Mouse (Mus musculus) liver, postnatal 0 days (tissue): ENCODE results near the gene Hrct1. TPM values are rescaled to one million over a fixed set of nuclear protein-coding genes. Genes with fewer than 3 reads are reported as not detected.

ENCODE experiments used
- ATAC-seq: fragments of 200-750 bp; cut with Nextera tagmentation; 2 replicates; pipeline ENCODE4 v1.8.0; 2017; ENCODE audit warnings: mild to moderate bottlenecking, moderate library complexity
- DNase-seq: peaks from one replicate; pipeline ENCODE4 v3.0.0-alpha.2; 2016
- H3K27ac ChIP-seq: fragments of 300-500 bp; sonication (generic); 2 replicates; pipeline ENCODE4 v1.5.1; 2014; ENCODE audit warnings: antibody characterized with exemption, moderate library complexity, mild to moderate bottlenecking, low read depth
- H3K27me3 ChIP-seq: fragments of 300-500 bp; sonication (generic); 2 replicates; pipeline ENCODE4 v1.6.1; 2014; ENCODE audit warnings: low read length, control low read depth, mixed read lengths; ENCODE audit not compliant: insufficient read depth
- H3K36me3 ChIP-seq: fragments of 300-500 bp; sonication (generic); replicated peaks from 2 replicates; pipeline ENCODE4 v1.6.1; 2014; ENCODE audit warnings: mild to moderate bottlenecking, control low read depth, low read length, moderate library complexity, mixed read lengths; ENCODE audit not compliant: insufficient read depth
- H3K4me1 ChIP-seq: fragments of 300-500 bp; sonication (generic); 2 replicates; pipeline ENCODE4 v1.6.1; 2014; ENCODE audit warnings: antibody characterized with exemption, mild to moderate bottlenecking, control low read depth; ENCODE audit not compliant: insufficient read depth
- H3K4me2 ChIP-seq: fragments of 300-500 bp; sonication (generic); 2 replicates; pipeline ENCODE4 v1.6.1; 2014; ENCODE audit warnings: low read depth, mild to moderate bottlenecking, low read length, moderate library complexity, mixed read lengths
- H3K4me3 ChIP-seq: fragments of 300-500 bp; sonication (generic); 2 replicates; pipeline ENCODE4 v1.5.1; 2014; ENCODE audit warnings: low read depth, low read length
- H3K9ac ChIP-seq: fragments of 300-500 bp; sonication (generic); replicated peaks from 2 replicates; pipeline ENCODE4 v1.6.1; 2014; ENCODE audit warnings: mild to moderate bottlenecking, moderate library complexity
- H3K9me3 ChIP-seq: fragments of 300-500 bp; sonication (generic); 2 replicates; pipeline ENCODE4 v1.6.1; 2016; ENCODE audit warnings: mild to moderate bottlenecking, control low read depth, low read length, mixed read lengths
- CTCF ChIP-seq: sonication (generic); IDR thresholded peaks from 2 replicates; pipeline ENCODE4 v1.5.1; 2016; ENCODE audit warnings: antibody characterized with exemption, low read depth
- EP300 ChIP-seq: IDR thresholded peaks from 2 replicates; pipeline ENCODE4 v1.6.1; 2016; ENCODE audit warnings: antibody characterized with exemption, low read depth, mild to moderate bottlenecking
- WGBS: fragments of 180-500 bp; shearing (Covaris S2); extraction: QIAGEN DNeasy Blood & Tissue Kit; methylation state at CpG from one replicate; pipeline ENCODE4 v1.1.7; 2014; ENCODE audit not compliant: insufficient replicate concordance; 5-methylcytosine and 5-hydroxymethylcytosine counted together
- polyA plus RNA-seq: library from polyadenylated mRNA; unstranded; fragments of >200 nt; fragmentation: Nextera tagmentation; extraction: Ambion mirVana; gene quantifications from 2 replicates; pipeline ENCODE4 v1.2.1, GENCODE M21; 2015

The Hrct1 gene
- polyA plus RNA-seq, 1 experiment from 2014 or later: 0.40 TPM

- DNase-seq (no peak), ATAC-seq (no peak)
- WGBS: 32% methylated on average over 2 of the region's 2 CpGs
- H3K4me3 ChIP-seq: no peak overlapping the region
- TF ChIP-seq CTCF: no peak
- no peak for TF ChIP-seq EP300
- H3K36me3 ChIP-seq: no peaks in the 10 kb centered on the region
- no peak overlapping the region for H3K27ac ChIP-seq
- H3K9me3 ChIP-seq: no peaks in the 10 kb centered on the region
- no peak overlapping the region for H3K4me2 ChIP-seq
- no peaks in the 10 kb centered on the region for H3K4me1 ChIP-seq
- H3K9ac ChIP-seq: no peak overlapping the region
- H3K27me3 ChIP-seq: no peaks in the 10 kb centered on the region
Measured at GRCm38 (mm10) chr4:43772304-43772703, 45.3 kb downstream of the Hrct1 start.

Other genes with a start within 250 kb of the Hrct1 start
- gene Sit1, start 243.5 kb upstream of the Hrct1 start, polyA plus RNA-seq: 0.53 and 0.94 TPM in 2 replicates
- 41.1 and 46.0 TPM in 2 replicates for gene Ccdc107, start 234.3 kb upstream of the Hrct1 start, polyA plus RNA-seq
- 14.2 and 15.2 TPM in 2 replicates for gene Arhgef39, start 227.5 kb upstream of the Hrct1 start, polyA plus RNA-seq
- gene Car9, start 220.2 kb upstream of the Hrct1 start, polyA plus RNA-seq: 0.95 and 1.1 TPM in 2 replicates
- 17.3 and 58.9 TPM in 2 replicates for gene Tpm2, start 203.4 kb upstream of the Hrct1 start, polyA plus RNA-seq
- 36.2 and 41.2 TPM in 2 replicates for gene Creb3, start 164.9 kb upstream of the Hrct1 start, polyA plus RNA-seq
- 30.0 and 34.2 TPM in 2 replicates for gene Tln1, start 164.5 kb upstream of the Hrct1 start, polyA plus RNA-seq
- 6.3 and 7.3 TPM in 2 replicates for gene Rgp1, start 148.5 kb upstream of the Hrct1 start, polyA plus RNA-seq
- gene Gba2, start 148.3 kb upstream of the Hrct1 start, polyA plus RNA-seq: 7.3 and 8.4 TPM in 2 replicates
- gene Msmp, start 142.7 kb upstream of the Hrct1 start, polyA plus RNA-seq: 0.96 TPM in 1 of 2 replicates, not detected in the other
- 0.54 and 0.82 TPM in 2 replicates for gene Npr2, start 95.3 kb upstream of the Hrct1 start, polyA plus RNA-seq
- not detected in 2 replicates for gene Spag8, start 73.6 kb upstream of the Hrct1 start, polyA plus RNA-seq
- 159 and 186 TPM in 2 replicates for gene Hint2, start 70.7 kb upstream of the Hrct1 start, polyA plus RNA-seq
- gene Tmem8b, start 58.2 kb upstream of the Hrct1 start, polyA plus RNA-seq: 0.29 and 0.33 TPM in 2 replicates
- gene Fam221b, start 58.0 kb upstream of the Hrct1 start, polyA plus RNA-seq: 1.7 and 1.8 TPM in 2 replicates
- not detected in 2 replicates for gene Olfr70, start 26.4 kb upstream of the Hrct1 start, polyA plus RNA-seq
- not detected in 2 replicates for gene Olfr71, start 16.9 kb upstream of the Hrct1 start, polyA plus RNA-seq
- gene Spaar, start 2.8 kb downstream of the Hrct1 start, polyA plus RNA-seq: 0.07 and 0.13 TPM in 2 replicates
- gene Olfr159, start 43.8 kb downstream of the Hrct1 start, polyA plus RNA-seq: not detected in 2 replicates
- gene Olfr156, start 96.7 kb downstream of the Hrct1 start, polyA plus RNA-seq: not detected in 2 replicates
- not detected in 2 replicates for gene Olfr157, start 113.0 kb downstream of the Hrct1 start, polyA plus RNA-seq
- gene Olfr155, start 124.4 kb downstream of the Hrct1 start, polyA plus RNA-seq: not detected in 2 replicates
- 1.8 and 2.3 TPM in 2 replicates for gene Reck, start 148.3 kb downstream of the Hrct1 start, polyA plus RNA-seq
- gene Glipr2, start 230.2 kb downstream of the Hrct1 start, polyA plus RNA-seq: 19.4 and 20.4 TPM in 2 replicates